Mouse (Mus musculus) neural tube, embryonic 15.5 days (tissue): ENCODE measurements around the gene Cyb561d1. TPM values are rescaled to one million over a fixed set of nuclear protein-coding genes. Genes with fewer than 3 reads are reported as not detected.

Experiments used
- ATAC-seq: fragments of 200-750 bp; cut with Nextera tagmentation; 2 replicates; pipeline ENCODE4 v1.8.0; 2017; ENCODE audit warnings: mild to moderate bottlenecking, moderate TSS enrichment, moderate library complexity; ENCODE audit not compliant: low FRiP score
- H3K27ac ChIP-seq: fragments of 300-500 bp; sonication (generic); replicated peaks from 2 replicates; pipeline ENCODE4 v1.5.1; 2015; ENCODE audit warnings: mild to moderate bottlenecking, inconsistent platforms
- H3K27me3 ChIP-seq: fragments of 300-500 bp; sonication (generic); replicated peaks from 2 replicates; pipeline ENCODE4 v1.6.1; 2015; ENCODE audit warnings: inconsistent platforms
- H3K36me3 ChIP-seq: fragments of 300-500 bp; sonication (generic); 2 replicates; pipeline ENCODE4 v1.6.1; 2015; ENCODE audit warnings: inconsistent platforms
- H3K4me1 ChIP-seq: fragments of 300-500 bp; sonication (generic); 2 replicates; pipeline ENCODE4 v1.6.1; 2015; ENCODE audit warnings: inconsistent platforms
- H3K4me2 ChIP-seq: fragments of 300-500 bp; sonication (generic); 2 replicates; pipeline ENCODE4 v1.6.1; 2015; ENCODE audit warnings: inconsistent platforms, mild to moderate bottlenecking, moderate library complexity
- H3K4me3 ChIP-seq: fragments of 300-500 bp; sonication (generic); replicated peaks from 2 replicates; pipeline ENCODE4 v1.5.1; 2015; ENCODE audit warnings: mild to moderate bottlenecking, inconsistent platforms
- H3K9ac ChIP-seq: fragments of 300-500 bp; sonication (generic); replicated peaks from 2 replicates; pipeline ENCODE4 v1.6.1; 2015; ENCODE audit warnings: mild to moderate bottlenecking, inconsistent platforms
- H3K9me3 ChIP-seq: fragments of 300-500 bp; sonication (generic); replicated peaks from 2 replicates; pipeline ENCODE4 v1.6.1; 2016; ENCODE audit warnings: inconsistent platforms
- WGBS: fragments of 180-500 bp; shearing (Covaris S2); methylation state at CpG from one replicate; pipeline ENCODE4 v1.1.7; 2015; ENCODE audit warnings: mixed read lengths; 5-methylcytosine and 5-hydroxymethylcytosine counted together
- polyA plus RNA-seq: library from polyadenylated mRNA; unstranded; fragments of >200 nt; fragmentation: Nextera tagmentation; extraction: Ambion mirVana; gene quantifications from 2 replicates; pipeline ENCODE4 v1.2.1, GENCODE M21; 2015

Gene Cyb561d1
- polyA plus RNA-seq, 1 experiment from 2014 or later = 3.1 TPM

- H3K27ac ChIP-seq = no peak overlapping the region
- H3K4me1 ChIP-seq = peaks cover 35% of the 10 kb centered on the region
- peaks cover 53% of the 10 kb centered on the region for H3K36me3 ChIP-seq
- H3K4me3 ChIP-seq = no peak overlapping the region
- no peak for ATAC-seq
- no peak overlapping the region for H3K4me2 ChIP-seq
- H3K9me3 ChIP-seq = no peaks in the 10 kb centered on the region
- no peaks in the 10 kb centered on the region for H3K27me3 ChIP-seq
- no peak overlapping the region for H3K9ac ChIP-seq
Measured at GRCm38 (mm10) chr3:108202506-108202905, 1.5 kb upstream of the Cyb561d1 start.

- H3K27ac ChIP-seq = no peak overlapping the region
- peaks cover 59% of the 10 kb centered on the region for H3K4me1 ChIP-seq
- H3K36me3 ChIP-seq = peaks cover 23% of the 10 kb centered on the region
- no peaks in the 10 kb centered on the region for H3K9me3 ChIP-seq
- 94% methylated on average over 6 of the region's 6 CpGs for WGBS
- no peaks in the 10 kb centered on the region for H3K27me3 ChIP-seq
- no peak overlapping the region for H3K4me2 ChIP-seq
- H3K4me3 ChIP-seq = no peak overlapping the region
- no peak for ATAC-seq
- H3K9ac ChIP-seq = no peak overlapping the region
Measured at GRCm38 (mm10) chr3:108199231-108199630, 1.8 kb downstream of the Cyb561d1 start.

- Histone ChIP-seq H3K27ac (peak overlapping the region; percentile 69), H3K4me2 (peak overlapping the region; percentile 27), H3K9me3 (no peaks in the 10 kb centered on the region), H3K27me3 (no peaks in the 10 kb centered on the region), H3K36me3 (peaks cover 7% of the 10 kb centered on the region), H3K4me1 (peaks cover 54% of the 10 kb centered on the region), H3K4me3 (no peak overlapping the region), H3K9ac (no peak overlapping the region)
- peak; percentile 23 for ATAC-seq
- 9% methylated on average over 14 of the region's 14 CpGs for WGBS
Measured at GRCm38 (mm10) chr3:108197066-108197497, 3.9 kb downstream of the Cyb561d1 start.

GRCm38 (mm10) chr3:108195941-108196590 lies 4.9 kb downstream of the Cyb561d1 start:
- Histone ChIP-seq H3K27me3 (no peaks in the 10 kb centered on the region), H3K4me1 (peaks cover 51% of the 10 kb centered on the region), H3K9ac (no peak overlapping the region), H3K4me2 (no peak overlapping the region), H3K4me3 (no peak overlapping the region), H3K36me3 (peaks cover 7% of the 10 kb centered on the region; the same call in 1 of the 2 replicates), H3K27ac (peak overlapping the region; percentile 69), H3K9me3 (no peaks in the 10 kb centered on the region)
- 62% methylated on average over 7 of the region's 7 CpGs for WGBS
- ATAC-seq = no peak

- Histone ChIP-seq H3K36me3 (peaks cover 7% of the 10 kb centered on the region; the same call in 1 of the 2 replicates), H3K4me3 (no peak overlapping the region), H3K27me3 (no peaks in the 10 kb centered on the region), H3K4me1 (peaks cover 50% of the 10 kb centered on the region), H3K27ac (peak overlapping the region; percentile 69), H3K4me2 (no peak overlapping the region), H3K9ac (no peak overlapping the region), H3K9me3 (no peaks in the 10 kb centered on the region)
- ATAC-seq = no peak
- 91% methylated on average over 4 of the region's 4 CpGs for WGBS
Measured at GRCm38 (mm10) chr3:108195287-108195686, 5.7 kb downstream of the Cyb561d1 start.

GRCm38 (mm10) chr3:108193686-108194085 lies 7.3 kb downstream of the Cyb561d1 start:
- H3K27ac ChIP-seq = no peak overlapping the region
- ATAC-seq = no peak
- peaks cover 7% of the 10 kb centered on the region; the same call in 1 of the 2 replicates for H3K36me3 ChIP-seq
- H3K9me3 ChIP-seq = no peaks in the 10 kb centered on the region
- no peaks in the 10 kb centered on the region for H3K27me3 ChIP-seq
- no peak overlapping the region for H3K4me3 ChIP-seq
- 71% methylated on average over 4 of the region's 4 CpGs for WGBS
- peaks cover 55% of the 10 kb centered on the region for H3K4me1 ChIP-seq
- no peak overlapping the region for H3K4me2 ChIP-seq
- no peak overlapping the region for H3K9ac ChIP-seq

GRCm38 (mm10) chr3:108189897-108190296 lies 11.1 kb downstream of the Cyb561d1 start:
- Histone ChIP-seq H3K27ac (no peak overlapping the region), H3K27me3 (no peaks in the 10 kb centered on the region), H3K9ac (no peak overlapping the region), H3K36me3 (peaks cover 11% of the 10 kb centered on the region; the same call in 1 of the 2 replicates), H3K9me3 (no peaks in the 10 kb centered on the region), H3K4me1 (peaks cover 58% of the 10 kb centered on the region), H3K4me3 (no peak overlapping the region), H3K4me2 (no peak overlapping the region)
- 66% methylated on average over 5 of the region's 5 CpGs for WGBS
- ATAC-seq = no peak

GRCm38 (mm10) chr3:108188716-108189490 lies 12.1 kb downstream of the Cyb561d1 start:
- no peaks in the 10 kb centered on the region for H3K9me3 ChIP-seq
- H3K36me3 ChIP-seq = peaks cover 11% of the 10 kb centered on the region; the same call in 1 of the 2 replicates
- no peak overlapping the region for H3K4me3 ChIP-seq
- H3K27me3 ChIP-seq = peaks cover 3% of the 10 kb centered on the region; the same call in 1 of the 2 replicates
- H3K27ac ChIP-seq = no peak overlapping the region
- WGBS = 67% methylated on average over 9 of the region's 9 CpGs
- H3K4me1 ChIP-seq = peaks cover 55% of the 10 kb centered on the region
- no peak overlapping the region for H3K9ac ChIP-seq
- ATAC-seq = no peak
- peak overlapping the region; percentile 0; the same call in 1 of the 2 replicates for H3K4me2 ChIP-seq

GRCm38 (mm10) chr3:108187111-108187795 lies 13.8 kb downstream of the Cyb561d1 start:
- H3K4me2 ChIP-seq = peak overlapping the region; percentile 85
- H3K4me3 ChIP-seq = peak overlapping the region; percentile 76
- 61% methylated on average over 20 of the region's 20 CpGs for WGBS
- no peaks in the 10 kb centered on the region for H3K9me3 ChIP-seq
- H3K27ac ChIP-seq = 0 out of 2 replicates have a peak overlapping the region, but pooled peaks have one; percentile 75
- H3K27me3 ChIP-seq = peaks cover 3% of the 10 kb centered on the region; the same call in 1 of the 2 replicates
- H3K36me3 ChIP-seq = peaks cover 11% of the 10 kb centered on the region; the same call in 1 of the 2 replicates
- H3K9ac ChIP-seq = peak overlapping the region; percentile 82
- peak; percentile 5; the same call in 1 of the 2 replicates for ATAC-seq
- H3K4me1 ChIP-seq = peaks cover 52% of the 10 kb centered on the region

GRCm38 (mm10) chr3:108186098-108187047 lies 14.6 kb downstream of the Cyb561d1 start, which contains the start of gene Amigo1:
Gene Amigo1, plus strand, starts transcription at chr3:108186335.
- H3K27ac ChIP-seq = peak within 1 kb of the TSS; percentile 75
- H3K4me1 ChIP-seq = peaks cover 52% of the 10 kb centered on the region
- peak within 1 kb of the TSS; percentile 82 for H3K9ac ChIP-seq
- peak within 1 kb of the TSS; percentile 76 for H3K4me3 ChIP-seq
- peaks cover 6% of the 10 kb centered on the region; the same call in 1 of the 2 replicates for H3K36me3 ChIP-seq
- peak within 1 kb of the TSS; percentile 85 for H3K4me2 ChIP-seq
- peak; percentile 72 for ATAC-seq
- 1% methylated on average over 58 of the region's 100 CpGs for WGBS
- peaks cover 3% of the 10 kb centered on the region; the same call in 1 of the 2 replicates for H3K27me3 ChIP-seq
- no peaks in the 10 kb centered on the region for H3K9me3 ChIP-seq
